Mouse (Mus musculus) brain, embryonic 14.5 days (tissue): ENCODE results near the gene Chst3.

Experiments
- CTCF ChIP-seq: fragments of 200-500 bp; IDR thresholded peaks from 2 replicates; pipeline ENCODE4 v1.5.1; 2012; ENCODE audit warnings: inconsistent platforms, mild to moderate bottlenecking, moderate library complexity, borderline replicate concordance; ENCODE audit not compliant: insufficient read depth, insufficient read length; ENCODE audit errors: extremely low read depth
- POLR2A ChIP-seq: fragments of 200-500 bp; IDR thresholded peaks from 2 replicates; pipeline ENCODE4 v1.6.1; 2012; ENCODE audit warnings: mild to moderate bottlenecking, inconsistent platforms, borderline replicate concordance; ENCODE audit not compliant: poor library complexity, insufficient read depth, insufficient read length, severe bottlenecking; ENCODE audit errors: extremely low read depth

DNA sequence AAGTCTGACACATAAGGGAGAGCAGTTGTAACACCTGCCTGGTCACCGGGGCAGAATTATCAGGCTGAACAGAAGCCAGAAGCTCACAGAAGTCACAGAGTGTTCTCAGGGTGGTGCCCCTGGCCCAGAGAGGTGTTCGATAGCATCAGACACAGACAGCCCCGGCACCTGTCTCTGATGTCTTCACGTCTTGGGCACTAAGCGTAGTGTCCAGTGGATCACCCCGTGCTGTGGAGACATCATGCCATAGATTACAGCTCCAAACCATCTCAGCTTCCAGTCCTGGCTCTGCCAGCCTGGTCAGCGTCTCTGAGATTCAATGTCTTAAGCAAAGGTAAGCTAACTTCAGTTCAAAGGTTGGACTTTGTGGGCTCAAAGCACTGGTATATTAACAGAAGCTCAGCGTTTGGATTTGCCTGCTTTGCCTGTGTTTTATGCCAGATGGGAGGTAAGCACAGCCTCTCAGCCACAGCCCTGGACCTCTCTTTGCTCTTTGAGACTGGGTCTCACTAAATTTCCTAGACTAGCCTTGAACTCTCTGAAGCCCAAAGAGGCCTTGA is 47.9 kb upstream of the Chst3 start:
- TF ChIP-seq CTCF: no peak
- no peak for TF ChIP-seq POLR2A
